Mouse (Mus musculus): ENCODE measurements at regions not wholly inside any gene's neighbourhood (a gene's known extent, or its start where the extent isn't known, plus 50 kb on each side); places are given as distances from the start of the nearest gene placed in this dataset.
"Not testable (repeated sequence)": the region's sequence is repeated elsewhere in the genome, so short reads cannot be mapped to it uniquely, and the experiment has no call there.

DNA sequence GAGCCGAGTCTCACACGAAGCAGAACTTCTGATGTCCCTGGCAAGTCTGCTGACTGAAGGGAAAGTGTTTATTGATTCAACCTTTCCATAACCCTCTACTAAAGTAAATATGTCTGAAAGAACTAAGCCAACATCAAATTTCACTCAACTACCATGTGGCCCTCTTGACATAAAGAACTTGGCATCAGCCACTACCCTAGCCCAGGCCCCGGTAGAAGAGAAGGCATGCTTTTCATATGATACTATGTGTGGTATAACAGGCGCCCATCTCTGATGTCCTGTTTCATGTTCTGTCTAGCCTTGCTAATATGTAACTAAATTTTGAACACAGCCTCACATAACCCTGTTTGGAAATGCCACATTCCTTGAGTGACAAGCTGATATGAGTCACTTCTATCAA is 811.0 kb upstream of the Sox9 start:
- no peak for DNase-seq (ENCODE audit: low spot score)
- Histone ChIP-seq H3K27ac (replicated peaks) (no peak overlapping the region), H3K4me1 (no peaks in the 10 kb centered on the region), H3K27me3 (replicated peaks; ENCODE audit: low read depth, poor library complexity, severe bottlenecking) (no peaks in the 10 kb centered on the region), H3K36me3 (replicated peaks) (no peaks in the 10 kb centered on the region), H3K4me3 (no peak overlapping the region), H3K9me3 (no peaks in the 10 kb centered on the region)
- WGBS, result 82% methylated on average over 4 of the region's 4 CpGs

DNA sequence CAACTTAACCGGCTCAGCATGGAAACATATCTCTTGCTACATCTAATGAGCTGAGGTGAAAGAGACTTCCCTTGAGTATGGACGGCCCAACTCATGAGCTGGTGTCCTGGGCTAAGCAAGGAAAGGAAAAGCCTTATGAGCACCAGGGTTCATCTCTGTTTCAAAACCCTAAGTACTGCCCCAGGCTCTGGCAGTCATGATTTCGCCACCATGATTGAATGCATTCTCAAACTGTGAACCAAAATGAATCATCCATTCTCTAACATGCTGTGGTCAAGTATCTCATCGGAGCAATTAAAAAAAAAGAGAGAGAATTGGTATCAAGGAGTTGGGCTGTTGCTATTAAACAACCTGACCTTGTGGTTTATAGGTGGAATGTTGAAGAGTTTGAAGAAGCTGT is 803.4 kb upstream of the Sox9 start:
- H3K9me3 ChIP-seq, result no peaks in the 10 kb centered on the region
- no peak overlapping the region for H3K4me3 ChIP-seq
- H3K4me1 ChIP-seq, result no peaks in the 10 kb centered on the region
- H3K27me3 ChIP-seq (replicated peaks; ENCODE audit: low read depth, poor library complexity, severe bottlenecking), result no peaks in the 10 kb centered on the region
- DNase-seq (ENCODE audit: low spot score), result no peak
- 81% methylated on average over 4 of the region's 4 CpGs for WGBS
- H3K27ac ChIP-seq (replicated peaks), result no peak overlapping the region
- H3K36me3 ChIP-seq (replicated peaks), result no peaks in the 10 kb centered on the region

DNA sequence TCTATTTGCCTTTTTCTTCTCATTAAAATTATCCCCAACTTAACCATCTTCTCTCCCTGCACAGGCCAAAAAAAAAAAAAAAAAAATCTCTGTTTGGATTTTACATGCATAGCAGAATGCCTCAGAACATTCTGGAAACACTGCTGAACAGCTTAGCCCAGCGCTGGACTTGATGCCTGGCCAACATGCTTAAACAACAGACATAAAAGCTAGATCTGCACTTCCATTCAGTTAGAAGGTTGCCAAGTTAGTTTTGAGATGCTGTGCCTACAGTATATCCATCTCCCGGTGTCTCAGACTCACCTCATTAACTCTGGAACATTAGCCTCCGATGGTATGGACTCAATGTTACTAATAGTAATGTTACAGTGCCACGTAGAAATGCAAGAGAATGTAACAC is 785.6 kb upstream of the Sox9 start:
- Histone ChIP-seq H3K27me3 (replicated peaks; ENCODE audit: low read depth, poor library complexity, severe bottlenecking) (no peaks in the 10 kb centered on the region), H3K27ac (replicated peaks) (no peak overlapping the region), H3K9me3 (no peaks in the 10 kb centered on the region), H3K4me3 (no peak overlapping the region), H3K4me1 (no peaks in the 10 kb centered on the region), H3K36me3 (replicated peaks) (no peaks in the 10 kb centered on the region)
- DNase-seq (ENCODE audit: low spot score), result no peak
- WGBS, result 82% methylated on average over 4 of the region's 4 CpGs

DNA sequence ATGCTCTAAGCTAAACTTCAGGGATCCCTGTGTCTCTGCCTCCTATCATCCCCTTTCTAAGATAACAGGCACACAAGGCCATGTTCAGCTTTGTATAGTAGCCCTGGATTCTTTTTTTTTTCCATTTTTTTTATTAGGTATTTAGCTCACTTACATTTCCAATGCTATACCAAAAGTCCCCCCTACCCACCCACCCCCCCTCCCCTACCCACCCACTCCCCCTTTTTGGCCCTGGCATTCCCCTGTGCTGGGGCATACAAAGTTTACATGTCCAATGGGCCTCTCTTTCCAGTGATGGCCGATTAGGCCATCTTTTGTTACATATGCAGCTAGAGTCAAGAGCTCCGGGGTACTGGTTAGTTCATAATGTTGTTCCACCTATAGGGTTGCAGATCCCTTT is 771.2 kb upstream of the Sox9 start:
- not testable (repeated sequence) for H3K27me3 ChIP-seq (replicated peaks; ENCODE audit: low read depth, poor library complexity, severe bottlenecking); H3K9me3 ChIP-seq; DNase-seq (ENCODE audit: low spot score); H3K27ac ChIP-seq (replicated peaks); H3K4me1 ChIP-seq; H3K4me3 ChIP-seq; H3K36me3 ChIP-seq (replicated peaks)
- 74% methylated on average over 1 of the region's 2 CpGs for WGBS

DNA sequence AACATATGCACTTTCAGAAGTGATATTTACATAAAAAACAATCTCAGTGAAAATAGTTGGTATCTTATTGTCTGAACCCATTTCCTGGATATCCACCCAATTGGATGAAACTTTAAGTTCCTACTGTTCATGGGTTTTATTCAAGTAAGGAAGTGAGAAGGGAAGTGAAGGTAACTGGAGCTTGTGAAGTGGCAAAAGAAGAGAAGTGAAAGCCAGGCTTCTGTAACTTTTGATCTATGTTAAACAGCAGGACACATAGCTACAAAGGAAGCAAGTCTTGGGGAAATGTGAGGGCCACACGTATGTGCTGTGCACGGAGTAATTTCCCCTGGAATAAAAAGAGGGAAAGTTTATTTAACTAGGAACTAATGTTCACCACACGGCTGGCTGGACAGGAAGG is 764.1 kb upstream of the Sox9 start:
- Histone ChIP-seq H3K9me3 (no peaks in the 10 kb centered on the region), H3K27ac (replicated peaks) (no peak overlapping the region), H3K4me1 (no peaks in the 10 kb centered on the region), H3K4me3 (no peak overlapping the region), H3K36me3 (replicated peaks) (no peaks in the 10 kb centered on the region), H3K27me3 (replicated peaks; ENCODE audit: low read depth, poor library complexity, severe bottlenecking) (no peaks in the 10 kb centered on the region)
- WGBS, result 87% methylated on average over 3 of the region's 3 CpGs
- no peak for DNase-seq (ENCODE audit: low spot score)

DNA sequence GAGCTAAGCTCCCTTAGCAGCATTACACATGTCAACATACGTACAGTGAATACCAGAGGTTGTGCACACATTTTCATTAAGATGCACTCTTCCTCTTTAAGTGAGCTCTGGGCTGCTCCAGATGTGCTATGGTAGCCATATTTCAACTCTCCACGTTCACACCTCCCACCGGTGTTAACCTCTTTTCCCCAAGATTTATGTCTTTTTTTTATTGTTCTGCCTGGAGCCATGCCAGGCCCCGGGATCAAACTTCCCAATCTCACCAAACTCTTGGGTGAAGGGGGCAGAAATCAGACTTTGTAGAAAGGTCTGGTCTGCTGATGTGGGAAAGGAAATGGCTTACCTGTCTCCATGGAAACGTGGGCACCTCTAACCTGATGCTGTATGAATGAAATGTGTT is 754.0 kb upstream of the Sox9 start:
- 84% methylated on average over 5 of the region's 5 CpGs for WGBS
- H3K4me1 ChIP-seq, result no peaks in the 10 kb centered on the region
- DNase-seq (ENCODE audit: low spot score), result no peak
- no peak overlapping the region for H3K27ac ChIP-seq (replicated peaks)
- H3K27me3 ChIP-seq (replicated peaks; ENCODE audit: low read depth, poor library complexity, severe bottlenecking), result no peaks in the 10 kb centered on the region
- no peak overlapping the region for H3K4me3 ChIP-seq
- H3K36me3 ChIP-seq (replicated peaks), result no peaks in the 10 kb centered on the region
- no peaks in the 10 kb centered on the region for H3K9me3 ChIP-seq

DNA sequence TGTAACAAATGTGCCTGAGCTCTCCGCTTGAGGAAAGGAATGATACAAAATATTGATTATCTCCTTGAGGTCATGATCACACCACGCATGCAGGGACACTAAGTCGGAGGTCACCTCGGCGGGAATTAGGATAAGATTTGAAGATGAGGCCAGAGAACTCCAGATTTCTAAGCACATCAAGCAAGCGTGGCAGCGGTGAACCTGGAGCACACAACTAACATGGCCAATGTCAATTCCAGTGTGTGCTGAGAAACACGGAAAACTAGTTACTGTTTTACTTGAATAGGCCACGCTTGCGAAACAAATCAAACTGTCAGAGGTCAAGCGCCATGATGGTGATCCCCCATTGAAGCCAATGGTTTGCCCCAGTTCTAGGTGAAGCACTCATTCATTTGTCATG is 743.3 kb upstream of the Sox9 start:
- H3K4me1 ChIP-seq, result no peaks in the 10 kb centered on the region
- no peak for DNase-seq (ENCODE audit: low spot score)
- H3K9me3 ChIP-seq, result no peaks in the 10 kb centered on the region
- WGBS, result 95% methylated on average over 11 of the region's 11 CpGs
- no peak overlapping the region for H3K27ac ChIP-seq (replicated peaks)
- H3K4me3 ChIP-seq, result no peak overlapping the region
- H3K36me3 ChIP-seq (replicated peaks), result no peaks in the 10 kb centered on the region
- no peaks in the 10 kb centered on the region for H3K27me3 ChIP-seq (replicated peaks; ENCODE audit: low read depth, poor library complexity, severe bottlenecking)

DNA sequence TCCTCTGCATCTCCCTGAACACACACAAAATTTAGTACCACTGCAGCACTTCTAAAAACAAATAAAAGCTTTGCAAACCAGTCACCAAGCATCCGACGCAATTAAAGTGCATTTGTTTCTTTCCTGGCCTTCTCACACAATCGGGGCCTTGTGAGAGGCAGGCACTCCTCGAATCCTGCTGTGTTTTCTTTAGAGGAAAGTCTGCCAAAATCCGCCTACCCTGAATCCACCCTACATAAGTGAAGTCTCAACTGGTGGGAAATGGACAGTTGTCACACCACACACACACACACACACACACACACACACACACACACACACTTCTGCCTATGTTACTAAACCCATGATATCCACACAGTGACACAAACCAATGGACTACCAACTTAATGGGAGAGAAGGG is 737.6 kb upstream of the Sox9 start:
- peaks cover 5% of the 10 kb centered on the region; the same call in 1 of the 2 replicates for H3K4me1 ChIP-seq
- no peak overlapping the region for H3K27ac ChIP-seq (replicated peaks)
- 30% methylated on average over 5 of the region's 5 CpGs for WGBS
- H3K36me3 ChIP-seq (replicated peaks), result no peaks in the 10 kb centered on the region
- no peak for DNase-seq (ENCODE audit: low spot score)
- H3K9me3 ChIP-seq, result no peaks in the 10 kb centered on the region
- H3K27me3 ChIP-seq (replicated peaks; ENCODE audit: low read depth, poor library complexity, severe bottlenecking), result no peaks in the 10 kb centered on the region
- H3K4me3 ChIP-seq, result no peak overlapping the region

DNA sequence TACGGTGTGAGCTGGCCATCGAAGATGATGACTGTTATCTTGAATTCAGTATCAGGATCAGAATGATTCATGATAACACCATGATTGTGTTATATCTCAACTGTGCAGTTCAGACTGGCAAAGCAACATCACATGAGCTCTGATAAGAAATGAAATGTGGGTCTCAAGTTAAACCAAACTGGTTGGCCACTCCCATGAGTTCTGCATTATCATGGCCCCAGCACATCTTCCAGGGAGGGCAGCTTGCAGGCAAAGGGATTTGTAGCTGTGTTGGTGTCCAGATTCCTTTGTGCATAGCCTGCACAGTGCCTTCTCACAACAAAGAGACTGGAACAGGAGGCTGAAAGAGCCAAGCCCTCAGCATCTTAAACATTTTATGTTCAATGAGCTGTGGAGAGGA is 736.7 kb upstream of the Sox9 start:
- no peaks in the 10 kb centered on the region for H3K9me3 ChIP-seq
- 95% methylated on average over 2 of the region's 2 CpGs for WGBS
- H3K27ac ChIP-seq (replicated peaks), result no peak overlapping the region
- no peak for DNase-seq (ENCODE audit: low spot score)
- no peak overlapping the region for H3K4me3 ChIP-seq
- peaks cover 5% of the 10 kb centered on the region; the same call in 1 of the 2 replicates for H3K4me1 ChIP-seq
- no peaks in the 10 kb centered on the region for H3K27me3 ChIP-seq (replicated peaks; ENCODE audit: low read depth, poor library complexity, severe bottlenecking)
- no peaks in the 10 kb centered on the region for H3K36me3 ChIP-seq (replicated peaks)

DNA sequence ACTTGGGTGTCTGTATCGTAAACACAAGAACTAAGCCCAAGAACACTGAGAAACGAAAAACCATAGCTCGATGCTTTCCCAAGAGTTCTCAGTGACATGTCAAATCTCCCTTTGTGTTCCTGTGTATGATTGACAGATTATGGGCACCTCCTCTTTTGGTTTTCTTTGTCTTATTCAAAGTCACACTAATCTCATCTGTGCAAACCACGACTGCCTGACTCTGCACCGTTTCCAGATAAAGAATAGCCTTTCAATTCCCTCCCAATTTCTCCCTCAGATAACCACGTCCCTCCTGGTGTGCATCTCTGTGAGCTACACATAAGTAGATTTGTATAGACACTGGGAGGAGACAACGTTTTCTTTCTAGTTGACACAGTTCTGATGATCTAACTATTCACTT is 731.7 kb upstream of the Sox9 start:
- no peak for DNase-seq (ENCODE audit: low spot score)
- H3K27me3 ChIP-seq (replicated peaks; ENCODE audit: low read depth, poor library complexity, severe bottlenecking), result no peaks in the 10 kb centered on the region
- H3K9me3 ChIP-seq, result no peaks in the 10 kb centered on the region
- no peaks in the 10 kb centered on the region for H3K36me3 ChIP-seq (replicated peaks)
- H3K27ac ChIP-seq (replicated peaks), result no peak overlapping the region
- H3K4me1 ChIP-seq, result peaks cover 5% of the 10 kb centered on the region; the same call in 1 of the 2 replicates
- no peak overlapping the region for H3K4me3 ChIP-seq
- WGBS, result 59% methylated on average over 7 of the region's 7 CpGs

DNA sequence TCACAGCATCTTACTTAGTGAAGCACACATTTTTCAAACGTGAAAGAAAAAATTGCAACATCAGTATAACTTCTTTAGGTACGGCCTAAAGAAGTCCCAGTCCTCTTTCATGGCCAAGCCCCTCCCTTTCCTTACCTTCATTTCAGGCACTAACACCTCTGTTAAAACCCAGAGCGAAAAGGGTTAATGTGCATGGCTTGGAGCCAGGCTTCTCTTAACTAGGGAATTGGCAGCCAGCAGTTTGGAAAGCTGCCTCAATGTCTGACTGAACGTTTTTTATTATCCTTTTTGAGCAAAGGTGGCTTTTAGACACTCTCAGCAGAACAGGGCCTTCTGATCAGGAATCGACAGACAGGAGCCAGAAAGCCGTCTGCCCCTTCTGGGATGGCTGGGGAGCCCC is 726.4 kb upstream of the Sox9 start:
- Histone ChIP-seq H3K36me3 (replicated peaks) (no peaks in the 10 kb centered on the region), H3K9me3 (no peaks in the 10 kb centered on the region), H3K27me3 (replicated peaks; ENCODE audit: low read depth, poor library complexity, severe bottlenecking) (no peaks in the 10 kb centered on the region), H3K4me3 (no peak overlapping the region), H3K27ac (replicated peaks) (no peak overlapping the region), H3K4me1 (no peaks in the 10 kb centered on the region; the same call in 1 of the 2 replicates)
- DNase-seq (ENCODE audit: low spot score), result no peak
- WGBS, result 72% methylated on average over 6 of the region's 6 CpGs

DNA sequence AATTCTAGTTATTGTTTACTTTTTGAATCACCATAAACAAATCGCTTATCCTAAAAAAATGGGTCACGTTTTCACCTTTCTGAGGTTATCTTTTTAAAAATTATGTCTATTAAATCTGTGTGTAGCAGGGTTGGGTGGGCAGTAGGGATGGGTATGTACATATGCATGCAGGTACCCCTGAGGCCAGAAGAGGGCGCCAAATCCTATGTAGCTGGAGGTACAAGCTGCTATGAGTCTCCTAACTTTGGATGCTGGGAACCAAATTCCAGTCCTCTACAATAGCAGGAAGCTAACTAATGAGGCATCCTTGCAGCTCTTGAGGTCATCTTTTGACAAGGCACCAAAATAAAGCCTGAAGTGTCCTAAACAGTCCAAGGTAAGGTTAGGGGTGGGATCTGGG is 714.8 kb upstream of the Sox9 start:
- Histone ChIP-seq H3K36me3 (replicated peaks) (no peaks in the 10 kb centered on the region), H3K27ac (replicated peaks) (no peak overlapping the region), H3K4me1 (no peaks in the 10 kb centered on the region), H3K27me3 (replicated peaks; ENCODE audit: low read depth, poor library complexity, severe bottlenecking) (no peaks in the 10 kb centered on the region), H3K4me3 (no peak overlapping the region), H3K9me3 (0 out of 2 replicates have a peak, but pooled peaks cover 3% of the 10 kb centered on the region)
- peak; percentile 15 for DNase-seq (ENCODE audit: low spot score)
- 79% methylated on average over 3 of the region's 3 CpGs for WGBS

DNA sequence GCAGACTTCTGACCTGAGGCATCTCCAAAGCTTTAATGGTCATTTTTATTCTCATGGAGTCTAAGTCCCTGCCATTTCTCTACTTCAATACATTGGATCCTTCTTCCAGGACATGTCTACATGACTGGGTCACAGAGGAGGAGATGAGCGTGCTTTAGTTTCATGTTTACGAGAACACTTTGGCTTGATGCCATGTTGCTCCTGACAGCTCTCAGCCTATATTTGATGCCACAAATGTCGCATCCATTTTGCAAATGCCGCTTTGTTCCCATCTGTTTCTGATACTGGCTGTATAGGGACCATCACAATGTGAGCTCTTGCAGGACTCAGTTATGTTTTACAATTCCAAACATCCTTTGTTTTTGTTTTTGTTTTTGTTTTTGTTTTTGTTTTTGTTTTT is 713.2 kb upstream of the Sox9 start:
- H3K36me3 ChIP-seq (replicated peaks), result no peaks in the 10 kb centered on the region
- 0 out of 2 replicates have a peak, but pooled peaks cover 3% of the 10 kb centered on the region for H3K9me3 ChIP-seq
- no peak overlapping the region for H3K27ac ChIP-seq (replicated peaks)
- H3K4me3 ChIP-seq, result no peak overlapping the region
- no peak for DNase-seq (ENCODE audit: low spot score)
- 91% methylated on average over 4 of the region's 4 CpGs for WGBS
- no peaks in the 10 kb centered on the region for H3K27me3 ChIP-seq (replicated peaks; ENCODE audit: low read depth, poor library complexity, severe bottlenecking)
- no peaks in the 10 kb centered on the region for H3K4me1 ChIP-seq

DNA sequence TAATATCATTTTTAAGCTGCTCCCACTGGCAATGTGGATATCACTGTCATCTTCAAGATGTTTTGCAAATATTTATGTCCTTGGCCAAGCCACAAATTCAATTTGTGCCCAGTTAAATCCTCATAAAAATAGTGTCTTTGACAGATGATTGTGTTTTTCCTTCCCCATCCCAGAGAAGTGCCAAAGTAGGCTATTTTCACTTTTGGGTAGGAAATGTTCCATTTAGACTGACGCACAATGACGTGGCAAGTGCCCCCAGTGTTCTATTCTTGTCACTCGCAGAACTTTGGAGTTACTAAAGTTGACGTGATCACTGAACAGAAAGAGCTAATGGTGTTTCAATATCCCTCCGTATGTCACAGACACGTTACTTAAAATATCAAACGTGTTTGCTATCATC is 710.5 kb upstream of the Sox9 start:
- Histone ChIP-seq H3K27ac (replicated peaks) (no peak overlapping the region), H3K36me3 (replicated peaks) (no peaks in the 10 kb centered on the region), H3K9me3 (0 out of 2 replicates have a peak, but pooled peaks cover 3% of the 10 kb centered on the region), H3K4me3 (no peak overlapping the region), H3K27me3 (replicated peaks; ENCODE audit: low read depth, poor library complexity, severe bottlenecking) (no peaks in the 10 kb centered on the region), H3K4me1 (no peaks in the 10 kb centered on the region)
- 90% methylated on average over 7 of the region's 7 CpGs for WGBS
- no peak for DNase-seq (ENCODE audit: low spot score)

All from embryonic facial prominence, embryonic 10.5 days (tissue).